Mouse (Mus musculus) neutrophil, adult 5-6 weeks (primary cell): Measurements from ENCODE around the gene Phf20. TPM values are rescaled to one million over a fixed set of nuclear protein-coding genes. Genes with fewer than 3 reads are reported as not detected.
"Not testable (repeated sequence)": the region's sequence is repeated elsewhere in the genome, so short reads cannot be mapped to it uniquely, and the experiment has no call there.

Experiments used
- ATAC-seq: fragments of 151-379, 151-347 bp; 2 replicates; pipeline ENCODE4 v1.8.0; 2017; ENCODE audit warnings: mild to moderate bottlenecking, moderate TSS enrichment; ENCODE audit not compliant: insufficient number of reproducible peaks, poor library complexity, low FRiP score, severe bottlenecking; ENCODE audit errors: extremely low read depth
- total RNA-seq: library from RNA; stranded (forward); fragments of 200-1000 nt; gene quantifications from 2 replicates; pipeline ENCODE4 v1.2.3, GENCODE M21; 2017

Gene Phf20
- 42.7 and 80.4 TPM in 2 replicates for total RNA-seq

- ATAC-seq, result peak; percentile 92
Measured at GRCm38 (mm10) chr2:156196302-156197128, at the start of gene Phf20. Gene Phf20 (plus strand): TSS chr2:156196466.

- no peak for ATAC-seq
Measured at GRCm38 (mm10) chr2:156147316-156147915, 48.9 kb upstream of the Phf20 start.

- ATAC-seq, result no peak
Measured at GRCm38 (mm10) chr2:156151538-156151937, 44.7 kb upstream of the Phf20 start.

- no peak for ATAC-seq
Measured at GRCm38 (mm10) chr2:156165478-156165877, 30.8 kb upstream of the Phf20 start.

GRCm38 (mm10) chr2:156166557-156166956, 29.7 kb upstream of the Phf20 start:
- ATAC-seq, result no peak

GRCm38 (mm10) chr2:156177079-156177478, 19.2 kb upstream of the Phf20 start:
- ATAC-seq, result no peak

- no peak for ATAC-seq
Measured at GRCm38 (mm10) chr2:156177651-156178050, 18.6 kb upstream of the Phf20 start.

- peak; percentile 52 for ATAC-seq
Measured at GRCm38 (mm10) chr2:156179046-156179795, 17.0 kb upstream of the Phf20 start.

GRCm38 (mm10) chr2:156179796-156180093, 16.5 kb upstream of the Phf20 start:
- no peak for ATAC-seq

- peak; percentile 90 for ATAC-seq
Measured at GRCm38 (mm10) chr2:156180094-156180821, 16.0 kb upstream of the Phf20 start, which contains the start of gene Rbm39. Gene Rbm39 (minus strand): TSS chr2:156180238.

- no peak for ATAC-seq
Measured at GRCm38 (mm10) chr2:156180824-156181590, 15.3 kb upstream of the Phf20 start.

GRCm38 (mm10) chr2:156181592-156181991, 14.7 kb upstream of the Phf20 start:
- no peak for ATAC-seq

GRCm38 (mm10) chr2:156189241-156189640, 7.0 kb upstream of the Phf20 start:
- not testable (repeated sequence) for ATAC-seq

- ATAC-seq, result peak; percentile 80
Measured at GRCm38 (mm10) chr2:156190004-156190896, 6.0 kb upstream of the Phf20 start.

- ATAC-seq, result no peak
Measured at GRCm38 (mm10) chr2:156191540-156191939, 4.7 kb upstream of the Phf20 start.

- ATAC-seq, result no peak
Measured at GRCm38 (mm10) chr2:156192068-156192467, 4.2 kb upstream of the Phf20 start.

- ATAC-seq, result no peak
Measured at GRCm38 (mm10) chr2:156193066-156193862, 3.0 kb upstream of the Phf20 start.
